Mouse (Mus musculus): ENCODE data around the gene 4930486L24Rik. TPM values are rescaled to one million over a fixed set of nuclear protein-coding genes. Genes with fewer than 3 reads are reported as not detected.
"Not testable (repeated sequence)": the region's sequence is repeated elsewhere in the genome, so short reads cannot be mapped to it uniquely, and the experiment has no call there.

The 4930486L24Rik gene
- 0.17 and 0.30 TPM in 2 replicates for polyA plus RNA-seq (2016; fragmentation: Nextera tagmentation; extraction: Ambion mirVana)

DNA sequence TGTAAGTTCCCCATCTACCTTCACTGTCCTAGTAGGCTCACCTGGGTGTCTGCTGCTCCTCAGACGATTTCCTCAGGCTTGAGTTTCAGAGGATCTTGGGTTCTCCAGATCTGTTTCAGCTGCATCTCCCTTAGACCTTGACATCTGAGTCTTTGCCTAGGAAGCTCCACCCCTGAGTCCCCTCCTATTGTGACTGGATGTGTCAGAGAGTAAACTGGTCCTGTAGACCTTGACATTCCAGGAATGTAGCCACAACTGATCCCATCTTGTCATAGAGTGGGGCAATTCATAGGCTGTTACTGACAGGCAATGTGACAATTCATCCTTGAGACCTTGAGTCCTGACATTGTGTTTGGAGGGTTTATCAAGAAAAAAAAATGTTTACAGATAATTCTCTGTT lies at the start of gene 4930486L24Rik:
TSS of gene 4930486L24Rik (minus strand) at position 195 of the 400 bp plus-strand sequence.
- no peaks in the 10 kb centered on the region for H3K36me3 ChIP-seq
- no peak within 1 kb of the TSS for H3K4me2 ChIP-seq (replicated peaks)
- H3K4me3 ChIP-seq, result no peak within 1 kb of the TSS
- H3K27me3 ChIP-seq, result no peaks in the 10 kb centered on the region
- H3K27ac ChIP-seq, result no peak within 1 kb of the TSS
- H3K9me3 ChIP-seq (replicated peaks), result no peaks in the 10 kb centered on the region
- no peak for ATAC-seq (ENCODE audit: low FRiP score)
- H3K9ac ChIP-seq, result no peak within 1 kb of the TSS
- 77% methylated on average over 1 of the region's 1 CpGs for WGBS
- no peaks in the 10 kb centered on the region for H3K4me1 ChIP-seq

DNA sequence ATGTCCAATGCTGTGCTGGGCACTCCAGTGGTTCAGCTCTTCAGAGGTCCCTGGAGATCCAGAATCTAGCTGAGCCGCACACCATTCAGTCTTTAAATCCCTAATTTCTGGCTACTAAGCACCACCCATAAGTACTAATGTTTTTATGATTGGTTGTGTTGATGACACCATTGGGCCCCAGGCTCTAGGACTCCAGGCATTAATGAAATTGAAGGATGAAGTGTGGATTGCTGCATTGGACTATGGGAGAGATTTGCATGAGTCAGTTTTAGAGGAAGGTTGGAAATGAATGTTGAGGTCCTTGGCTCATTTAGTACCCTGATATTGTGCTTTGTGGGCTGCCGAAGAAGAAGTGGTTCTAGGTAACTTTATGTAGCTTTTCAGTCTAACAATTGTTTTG lies 40.5 kb upstream of the 4930486L24Rik start, which contains the start of gene Tpbpb:
TSS of gene Tpbpb (minus strand) at position 101 of the 400 bp plus-strand sequence.
- H3K27me3 ChIP-seq; H3K4me1 ChIP-seq; H3K4me2 ChIP-seq (replicated peaks); H3K27ac ChIP-seq; ATAC-seq (ENCODE audit: low FRiP score); H3K4me3 ChIP-seq; H3K9me3 ChIP-seq (replicated peaks); H3K36me3 ChIP-seq; H3K9ac ChIP-seq: not testable (repeated sequence)
- WGBS, result 90% methylated on average over 2 of the region's 2 CpGs

DNA sequence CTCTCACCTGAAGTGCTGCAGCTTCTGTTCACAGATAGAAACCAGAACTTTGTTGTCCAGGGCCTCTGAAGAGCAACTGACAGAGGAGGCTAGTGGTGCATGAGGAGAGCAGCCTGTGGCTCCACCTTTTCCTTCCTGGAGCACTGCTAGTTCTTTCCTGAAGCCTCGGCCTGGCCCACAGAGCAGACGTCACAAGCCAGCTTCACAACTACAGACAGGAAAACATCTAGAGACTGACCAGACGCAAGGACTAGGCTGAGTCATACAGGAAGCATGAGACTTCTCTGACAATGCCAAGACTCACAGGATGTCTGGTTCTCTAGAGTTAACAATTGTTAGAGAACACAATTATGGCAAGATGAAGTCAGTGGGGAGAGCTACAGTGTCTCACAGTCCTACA lies 33.1 kb upstream of the 4930486L24Rik start, which contains the start of gene Ctla2b:
TSS of gene Ctla2b (minus strand) at position 120 of the 400 bp plus-strand sequence.
- Histone ChIP-seq H3K4me1 (no peaks in the 10 kb centered on the region), H3K4me2 (replicated peaks) (no peak within 1 kb of the TSS), H3K9me3 (replicated peaks) (peaks cover 6% of the 10 kb centered on the region; the same call in 1 of the 2 replicates), H3K36me3 (no peaks in the 10 kb centered on the region), H3K27ac (no peak within 1 kb of the TSS), H3K4me3 (no peak within 1 kb of the TSS), H3K27me3 (no peaks in the 10 kb centered on the region), H3K9ac (no peak within 1 kb of the TSS)
- WGBS, result 91% methylated on average over 3 of the region's 3 CpGs
- no peak for ATAC-seq (ENCODE audit: low FRiP score)

DNA sequence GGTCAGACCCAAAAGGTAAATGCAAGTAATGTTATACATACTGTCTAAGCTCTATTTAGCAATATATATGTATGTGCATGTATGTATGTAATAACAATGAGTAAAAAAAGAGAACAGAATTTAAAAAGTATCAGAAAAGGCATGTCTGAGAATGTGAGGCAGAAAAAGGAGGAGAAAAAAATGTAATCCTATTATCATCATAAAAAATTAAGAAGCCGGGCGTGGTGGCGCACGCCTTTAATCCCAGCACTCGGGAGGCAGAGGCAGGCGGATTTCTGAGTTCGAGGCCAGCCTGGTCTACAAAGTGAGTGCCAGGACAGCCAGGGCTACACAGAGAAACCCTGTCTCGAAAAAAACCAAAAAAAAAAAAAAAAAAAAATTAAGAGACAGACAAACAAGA lies 32.5 kb upstream of the 4930486L24Rik start, which contains the start of gene Gm49392:
TSS of gene Gm49392 (minus strand) at position 101 of the 400 bp plus-strand sequence.
- H3K27me3 ChIP-seq; H3K4me1 ChIP-seq; ATAC-seq (ENCODE audit: low FRiP score); H3K27ac ChIP-seq; H3K4me3 ChIP-seq; H3K9ac ChIP-seq; H3K4me2 ChIP-seq (replicated peaks); H3K9me3 ChIP-seq (replicated peaks); H3K36me3 ChIP-seq: not testable (repeated sequence)
- 84% methylated on average over 8 of the region's 8 CpGs for WGBS

DNA sequence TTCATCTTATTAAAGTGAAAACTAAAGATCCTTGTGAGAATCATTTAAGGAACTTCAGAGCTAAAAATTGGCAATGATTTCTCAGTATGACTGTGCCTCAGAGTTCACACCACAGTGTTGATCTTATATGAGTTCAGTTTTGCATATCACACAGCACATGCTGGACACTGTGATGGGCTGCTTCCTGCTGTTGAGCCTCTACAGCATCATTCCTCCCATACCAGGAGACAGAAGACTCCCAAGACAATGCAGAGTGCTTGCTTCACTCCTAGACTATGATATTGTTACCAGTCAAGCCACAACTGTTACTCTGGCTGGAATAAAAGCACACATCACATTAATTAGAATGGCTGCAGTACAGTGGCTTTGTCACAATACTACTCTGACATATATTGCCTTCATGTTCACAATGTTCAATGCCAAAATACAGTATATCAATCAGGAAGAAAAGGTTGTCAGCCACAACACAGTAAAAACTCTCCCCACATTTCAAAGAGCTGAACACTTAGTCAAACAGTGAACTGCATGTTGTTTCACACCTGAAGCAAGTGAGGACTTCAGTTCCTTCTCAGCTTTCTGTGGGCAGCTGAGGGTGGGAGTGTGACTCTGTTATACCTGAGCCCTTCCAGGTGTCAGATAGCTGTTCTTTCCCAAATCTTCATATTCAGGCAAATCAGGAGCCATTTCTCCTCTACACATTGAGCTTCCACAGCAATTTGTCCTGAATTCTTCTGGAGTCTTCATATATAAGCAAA lies 31.3 kb upstream of the 4930486L24Rik start:
- no peaks in the 10 kb centered on the region for H3K4me1 ChIP-seq
- no peaks in the 10 kb centered on the region for H3K27me3 ChIP-seq
- no peaks in the 10 kb centered on the region for H3K36me3 ChIP-seq
- no peak overlapping the region for H3K9ac ChIP-seq
- H3K4me3 ChIP-seq, result no peak overlapping the region
- no peak overlapping the region for H3K4me2 ChIP-seq (replicated peaks)
- no peak overlapping the region for H3K27ac ChIP-seq
- no peak for ATAC-seq (ENCODE audit: low FRiP score)
- peaks cover 6% of the 10 kb centered on the region; the same call in 1 of the 2 replicates for H3K9me3 ChIP-seq (replicated peaks)

DNA sequence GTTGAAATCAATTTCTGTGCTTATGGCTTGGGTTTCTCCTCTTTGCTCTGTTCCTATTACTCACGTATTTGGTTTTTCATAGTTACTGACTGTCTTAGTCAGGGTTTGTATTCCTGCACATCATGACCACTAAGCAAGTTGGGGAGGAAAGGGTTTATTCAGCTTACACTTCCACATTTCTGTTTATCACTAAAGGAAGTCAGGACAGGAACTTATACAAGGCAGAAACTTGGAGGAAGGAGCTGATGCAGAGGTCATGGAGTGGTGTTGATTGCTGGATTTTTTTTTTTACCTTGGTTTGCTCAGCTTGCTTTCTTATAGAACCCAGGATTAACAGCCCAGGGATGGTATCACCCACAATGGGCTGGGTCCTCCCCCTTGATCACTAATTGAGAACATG lies 28.0 kb upstream of the 4930486L24Rik start:
- no peaks in the 10 kb centered on the region for H3K36me3 ChIP-seq
- no peaks in the 10 kb centered on the region for H3K27me3 ChIP-seq
- no peaks in the 10 kb centered on the region for H3K4me1 ChIP-seq
- H3K4me2 ChIP-seq (replicated peaks), result no peak overlapping the region
- no peak overlapping the region for H3K9ac ChIP-seq
- peaks cover 2% of the 10 kb centered on the region; the same call in 1 of the 2 replicates for H3K9me3 ChIP-seq (replicated peaks)
- no peak for ATAC-seq (ENCODE audit: low FRiP score)
- WGBS, result 92% methylated on average over 1 of the region's 1 CpGs
- no peak overlapping the region for H3K4me3 ChIP-seq
- no peak overlapping the region for H3K27ac ChIP-seq

DNA sequence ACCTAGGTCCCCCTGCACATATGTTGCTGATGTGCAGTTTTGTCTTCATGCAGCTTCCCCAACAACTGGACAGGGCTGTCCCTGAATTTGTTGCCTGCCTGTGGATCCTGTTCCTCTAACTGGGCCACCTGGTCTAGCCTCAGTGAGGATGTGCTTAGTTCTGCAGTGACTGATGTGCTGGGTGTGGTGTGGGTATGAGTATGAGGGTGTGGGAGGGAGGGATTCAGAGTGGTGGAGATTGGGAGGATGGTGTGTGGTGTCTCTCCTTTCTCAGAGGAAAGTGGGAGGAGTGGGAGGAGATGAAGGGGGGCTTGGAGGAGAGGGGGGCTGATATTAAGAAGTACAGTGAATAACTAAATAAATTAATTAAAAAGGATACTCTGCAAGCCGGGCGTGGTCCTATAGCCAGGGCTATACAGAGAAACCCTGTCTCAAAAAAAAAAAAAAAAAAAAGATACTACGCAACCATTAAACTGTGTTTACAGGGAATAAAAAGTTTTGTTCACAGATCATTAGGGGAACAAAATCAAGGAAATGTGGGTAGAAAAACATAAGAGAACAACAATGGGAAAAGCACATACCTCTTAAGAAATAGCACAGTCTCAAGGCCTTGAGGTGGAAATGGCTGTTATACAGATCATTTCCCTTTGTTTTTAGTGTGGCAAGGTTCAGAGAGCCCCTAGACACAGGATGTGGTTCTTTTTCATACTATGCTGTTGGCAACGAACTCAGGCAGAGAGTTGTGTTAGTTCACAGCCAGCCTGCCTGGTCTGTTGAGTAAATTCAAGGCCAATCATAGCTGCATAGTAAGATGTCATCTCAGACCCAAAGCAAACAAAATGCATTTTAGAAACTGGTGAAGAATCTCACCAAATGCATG lies 15.8 kb downstream of the 4930486L24Rik start:
- no peak for ATAC-seq (ENCODE audit: low FRiP score)
- Histone ChIP-seq H3K27ac (no peak overlapping the region), H3K9ac (no peak overlapping the region), H3K27me3 (no peaks in the 10 kb centered on the region), H3K36me3 (no peaks in the 10 kb centered on the region), H3K9me3 (replicated peaks) (no peaks in the 10 kb centered on the region), H3K4me2 (replicated peaks) (no peak overlapping the region), H3K4me1 (no peaks in the 10 kb centered on the region), H3K4me3 (no peak overlapping the region)
- 89% methylated on average over 4 of the region's 4 CpGs for WGBS

DNA sequence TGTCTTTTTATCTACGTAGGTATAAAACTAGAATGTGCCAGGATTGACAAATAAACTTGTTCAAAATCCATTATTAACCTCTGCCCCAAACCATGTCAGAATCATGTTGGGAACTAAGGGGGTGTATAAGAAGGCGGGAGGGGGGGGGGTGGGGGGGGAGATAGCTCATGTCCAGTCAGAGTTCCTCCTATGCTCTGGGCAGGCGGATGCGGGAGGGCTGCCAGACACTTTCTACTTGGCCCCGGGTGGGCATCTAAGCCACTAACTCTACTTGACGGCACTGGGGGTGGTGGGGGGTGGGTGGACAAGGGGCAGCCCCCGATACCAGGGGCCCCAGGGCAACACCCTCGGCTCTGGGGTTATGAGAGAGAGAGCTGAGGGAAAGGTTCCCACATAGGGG lies 21.1 kb downstream of the 4930486L24Rik start:
- Histone ChIP-seq H3K9me3 (replicated peaks) (no peaks in the 10 kb centered on the region), H3K27me3 (no peaks in the 10 kb centered on the region), H3K27ac (no peak overlapping the region), H3K36me3 (no peaks in the 10 kb centered on the region), H3K4me3 (no peak overlapping the region), H3K9ac (no peak overlapping the region), H3K4me1 (no peaks in the 10 kb centered on the region), H3K4me2 (replicated peaks) (no peak overlapping the region)
- no peak for ATAC-seq (ENCODE audit: low FRiP score)
- 93% methylated on average over 8 of the region's 8 CpGs for WGBS

DNA sequence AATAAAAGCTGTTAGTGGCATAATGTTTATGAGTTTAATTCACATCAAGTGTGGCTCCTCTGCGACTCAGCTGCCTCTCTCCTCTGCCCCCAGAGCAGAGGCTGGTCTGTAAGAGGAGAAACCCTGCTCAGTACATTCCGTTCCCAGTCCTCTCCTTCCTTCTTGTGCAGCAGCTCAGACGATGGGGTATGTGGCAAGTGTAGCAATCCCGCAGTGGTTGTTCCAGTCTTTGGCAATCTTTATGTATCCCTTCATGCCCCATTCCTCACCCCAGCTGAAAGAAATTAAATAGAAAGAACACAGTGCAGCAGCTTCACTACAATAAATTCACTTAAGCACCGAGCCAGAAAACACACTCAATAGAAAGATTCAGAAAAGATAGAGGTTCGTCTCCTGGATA lies 21.6 kb downstream of the 4930486L24Rik start:
- H3K27me3 ChIP-seq, result no peaks in the 10 kb centered on the region
- H3K36me3 ChIP-seq, result no peaks in the 10 kb centered on the region
- 82% methylated on average over 6 of the region's 6 CpGs for WGBS
- H3K4me3 ChIP-seq, result no peak overlapping the region
- H3K27ac ChIP-seq, result no peak overlapping the region
- ATAC-seq (ENCODE audit: low FRiP score), result no peak
- H3K4me1 ChIP-seq, result no peaks in the 10 kb centered on the region
- H3K4me2 ChIP-seq (replicated peaks), result no peak overlapping the region
- H3K9ac ChIP-seq, result no peak overlapping the region
- no peaks in the 10 kb centered on the region for H3K9me3 ChIP-seq (replicated peaks)

DNA sequence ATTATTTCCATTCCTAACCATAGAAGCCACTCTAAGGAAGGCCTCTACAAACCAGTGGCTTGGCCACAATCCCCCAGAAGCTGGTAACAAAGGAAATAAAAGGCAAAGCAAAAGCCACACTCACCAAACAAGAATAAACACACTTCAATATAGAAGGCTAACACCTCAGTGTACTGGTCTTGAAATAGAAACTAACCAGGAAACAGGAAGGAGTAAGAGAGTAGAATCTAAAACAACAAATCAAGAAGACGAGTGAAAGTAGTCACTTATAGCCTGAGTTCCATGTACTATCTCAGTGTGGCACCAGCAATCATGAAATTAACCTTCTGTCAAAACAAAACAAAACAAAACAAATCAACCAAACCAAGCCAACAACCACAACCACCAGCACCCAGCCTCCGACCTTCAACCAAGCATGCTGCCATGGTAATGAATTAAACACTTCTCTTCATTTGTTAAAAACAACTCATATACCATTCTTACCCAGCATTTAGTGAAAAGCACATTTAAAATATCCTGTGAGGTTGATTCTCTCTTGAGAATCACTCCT lies 24.8 kb downstream of the 4930486L24Rik start:
- no peaks in the 10 kb centered on the region for H3K27me3 ChIP-seq
- no peak for ATAC-seq (ENCODE audit: low FRiP score)
- H3K4me3 ChIP-seq, result no peak overlapping the region
- H3K9ac ChIP-seq, result no peak overlapping the region
- H3K27ac ChIP-seq, result no peak overlapping the region
- H3K9me3 ChIP-seq (replicated peaks), result no peaks in the 10 kb centered on the region
- WGBS, result 78% methylated on average over 2 of the region's 2 CpGs
- no peaks in the 10 kb centered on the region for H3K36me3 ChIP-seq
- no peak overlapping the region for H3K4me2 ChIP-seq (replicated peaks)
- no peaks in the 10 kb centered on the region for H3K4me1 ChIP-seq

DNA sequence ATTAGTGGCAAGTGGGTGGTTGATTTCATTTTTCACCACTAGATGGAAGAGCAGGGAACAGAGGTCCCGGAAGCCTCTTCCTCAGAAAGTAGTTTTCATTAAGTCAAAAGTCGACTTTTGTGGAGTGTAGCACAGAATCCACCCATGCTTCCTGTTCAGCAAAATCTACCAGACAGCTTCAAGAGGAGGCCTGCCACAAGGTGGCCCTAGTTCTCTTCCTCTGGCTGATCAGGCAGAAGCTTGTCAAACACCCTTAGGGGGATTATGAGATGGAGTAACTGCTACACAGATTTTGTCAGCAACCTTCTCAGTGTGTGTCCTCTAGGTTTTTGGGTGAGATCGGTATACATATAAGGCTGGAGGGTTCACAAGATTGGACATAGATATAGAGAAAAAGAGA lies 38.2 kb downstream of the 4930486L24Rik start:
- Histone ChIP-seq H3K9ac (no peak overlapping the region), H3K27ac (no peak overlapping the region), H3K4me1 (no peaks in the 10 kb centered on the region), H3K9me3 (replicated peaks) (no peaks in the 10 kb centered on the region), H3K4me2 (replicated peaks) (no peak overlapping the region), H3K27me3 (no peaks in the 10 kb centered on the region), H3K4me3 (no peak overlapping the region), H3K36me3 (no peaks in the 10 kb centered on the region)
- 63% methylated on average over 3 of the region's 3 CpGs for WGBS
- ATAC-seq (ENCODE audit: low FRiP score), result no peak

DNA sequence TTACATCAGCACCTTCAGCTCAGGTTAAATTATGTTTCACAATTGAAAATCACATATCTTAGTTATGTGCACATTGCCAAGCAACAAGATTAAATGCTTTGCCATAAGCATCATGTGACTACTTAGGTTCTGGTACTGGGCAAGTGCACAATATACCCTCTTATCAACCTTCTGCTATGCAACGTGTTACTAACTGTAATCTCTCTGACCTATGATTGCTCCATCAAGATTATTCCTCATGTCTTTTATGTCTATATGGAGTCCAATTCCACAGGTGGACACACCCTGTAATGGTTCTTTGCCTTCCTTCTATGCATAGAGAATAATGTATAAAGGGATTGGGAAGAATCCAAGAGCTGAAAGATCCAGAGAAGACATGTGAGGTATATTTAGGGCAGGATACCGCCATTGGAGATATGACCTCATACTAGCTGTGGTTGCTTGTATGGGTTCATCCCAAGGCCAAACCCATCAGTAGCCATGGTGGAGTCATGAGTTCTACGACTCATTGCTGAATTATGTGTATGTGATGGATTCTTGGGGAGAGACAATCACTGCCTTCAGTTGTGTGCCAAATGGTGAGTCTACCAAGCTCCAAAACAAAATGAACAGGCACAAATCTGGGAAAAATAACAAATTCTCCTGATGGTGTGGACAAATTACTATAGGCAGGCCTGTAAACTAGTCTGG lies 43.6 kb downstream of the 4930486L24Rik start:
- H3K4me2 ChIP-seq (replicated peaks), result no peak overlapping the region
- H3K4me1 ChIP-seq, result no peaks in the 10 kb centered on the region
- WGBS, result 77% methylated on average over 3 of the region's 3 CpGs
- no peaks in the 10 kb centered on the region for H3K27me3 ChIP-seq
- no peaks in the 10 kb centered on the region for H3K9me3 ChIP-seq (replicated peaks)
- H3K4me3 ChIP-seq, result no peak overlapping the region
- no peak for ATAC-seq (ENCODE audit: low FRiP score)
- H3K27ac ChIP-seq, result no peak overlapping the region
- no peaks in the 10 kb centered on the region for H3K36me3 ChIP-seq
- H3K9ac ChIP-seq, result no peak overlapping the region
